Mouse (Mus musculus) megakaryocyte, adult 5-6 weeks (primary cell): ENCODE data around the gene Gm16434. TPM values are rescaled to one million over a fixed set of nuclear protein-coding genes. Genes with fewer than 3 reads are reported as not detected.
"Not testable (repeated sequence)": the region's sequence is repeated elsewhere in the genome, so short reads cannot be mapped to it uniquely, and the experiment has no call there.

Experiments used
- ATAC-seq: 2 replicates; pipeline ENCODE4 v1.8.0; 2016; ENCODE audit warnings: mild to moderate bottlenecking, inconsistent platforms; ENCODE audit not compliant: poor library complexity, severe bottlenecking
- total RNA-seq, 2 experiments: library from RNA; stranded (forward) in 1 of 2; stranded (reverse) in 1 of 2; fragments of 153-499, 151-499 nt in 1 of 2; fragments of 221-1000, 200-1000 nt in 1 of 2; gene quantifications; 2 replicates each; pipeline versions ENCODE4 v1.2.3 to v1.2.4; 2015 to 2017

Gm16434 gene
- not detected in 2 replicates for total RNA-seq (2015)
- not detected in 2 replicates for total RNA-seq (2017)

DNA sequence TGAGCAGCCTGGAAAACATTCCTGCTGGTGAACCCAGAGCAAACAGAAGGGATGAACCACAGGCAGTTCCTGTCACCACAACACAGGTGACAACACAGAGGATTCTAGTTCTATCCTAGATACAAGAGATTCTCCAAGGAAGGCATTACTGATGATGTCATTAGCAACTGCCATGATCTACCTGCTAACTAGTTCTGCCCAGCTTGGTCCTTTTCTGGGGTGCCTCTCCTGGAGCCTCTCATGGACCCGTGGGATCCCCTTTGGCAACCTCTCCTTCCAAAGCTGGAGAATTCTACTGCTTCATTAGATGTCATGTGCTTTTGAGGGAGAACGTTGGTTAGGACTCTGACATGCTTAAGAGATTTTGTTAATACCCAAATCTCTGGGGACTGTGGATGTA is at the start of gene Gm16434:
TSS of gene Gm16434 (minus strand) at position 101 of the 400 bp plus-strand sequence.
- ATAC-seq: not testable (repeated sequence)

DNA sequence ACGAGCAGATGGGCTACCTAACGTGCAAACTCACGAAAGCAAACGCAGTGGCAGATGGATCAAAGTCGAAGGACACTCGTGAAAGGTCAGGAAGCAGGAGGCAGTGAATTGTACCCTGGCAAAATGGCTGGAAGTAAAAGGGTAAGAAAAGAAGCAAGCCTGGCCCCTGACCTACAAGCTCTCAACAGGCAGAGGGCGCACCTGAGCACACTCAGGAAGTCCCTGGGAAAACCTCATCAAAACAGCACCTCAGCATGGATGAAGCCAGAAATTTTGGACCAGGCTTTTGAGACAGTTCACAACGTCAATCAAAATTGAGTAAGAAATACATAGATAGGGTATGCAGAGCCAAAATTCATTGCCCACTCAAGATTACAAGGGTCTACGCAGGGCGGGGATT is 49.2 kb upstream of the Gm16434 start:
- ATAC-seq: not testable (repeated sequence)

DNA sequence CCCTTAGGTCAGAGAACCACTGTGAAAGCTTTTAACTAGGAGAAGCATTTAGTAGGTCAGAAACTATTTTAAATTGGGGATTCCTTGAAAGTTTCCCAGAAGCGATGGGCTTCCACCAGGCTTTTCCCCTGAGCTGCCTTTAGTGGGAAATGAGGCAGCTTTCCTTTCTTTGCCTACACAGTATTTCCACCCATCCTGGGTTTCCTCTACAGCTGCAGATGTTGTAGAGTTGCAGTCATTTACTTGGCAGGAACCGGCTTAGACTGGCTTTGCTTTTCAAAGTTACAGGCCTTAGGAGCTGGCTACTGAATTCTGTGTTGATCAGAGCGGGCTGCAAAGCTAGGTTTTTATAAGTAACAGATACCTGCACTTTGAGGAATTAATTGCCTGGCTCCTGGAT is 5.7 kb upstream of the Gm16434 start:
- not testable (repeated sequence) for ATAC-seq

DNA sequence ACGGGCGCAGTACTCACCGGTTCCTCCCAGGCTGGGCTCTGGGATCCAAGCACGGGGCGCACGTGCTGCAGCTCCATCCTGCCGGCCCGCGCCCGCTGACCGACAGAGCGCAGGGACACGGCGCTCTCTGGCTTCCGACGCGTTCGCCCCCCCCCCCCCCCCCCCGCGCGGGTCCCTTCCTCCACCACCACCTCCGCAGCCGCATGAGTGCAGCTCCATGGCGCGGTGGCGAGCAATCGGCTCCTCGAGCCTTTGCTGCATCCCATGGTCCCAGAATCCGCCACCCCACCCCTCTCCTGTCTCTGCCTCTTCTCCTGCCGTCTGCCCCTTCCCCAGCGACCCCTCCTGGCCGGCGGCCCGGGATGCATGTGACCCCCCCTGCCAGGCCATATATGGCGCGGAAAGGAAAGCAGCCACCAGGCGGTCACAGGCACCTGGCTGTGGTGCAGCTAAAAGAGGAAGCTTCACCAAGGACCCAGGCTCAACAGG is 19.8 kb downstream of the Gm16434 start, which contains the start of gene Gm3512:
TSS of gene Gm3512 (minus strand) at position 51 of the 489 bp plus-strand sequence.
- ATAC-seq: not testable (repeated sequence)

Other genes starting within 250 kb of the Gm16434 start
- not detected in 2 replicates for gene Gm6356, start 220.7 kb downstream of the Gm16434 start, total RNA-seq (2015)
- not detected in 2 replicates for gene Gm6356, start 220.7 kb downstream of the Gm16434 start, total RNA-seq (2017)
- not detected in 2 replicates for gene Gm10406, start 167.1 kb downstream of the Gm16434 start, total RNA-seq (2015)
- not detected in 2 replicates for gene Gm10406, start 167.1 kb downstream of the Gm16434 start, total RNA-seq (2017)
- gene Gm3685, start 149.6 kb downstream of the Gm16434 start, total RNA-seq (2015): not detected in 2 replicates
- gene Gm3685, start 149.6 kb downstream of the Gm16434 start, total RNA-seq (2017): not detected in 2 replicates
- not detected in 2 replicates for gene Gm3696, start 93.9 kb downstream of the Gm16434 start, total RNA-seq (2015)
- gene Gm3696, start 93.9 kb downstream of the Gm16434 start, total RNA-seq (2017): not detected in 2 replicates
- gene Gm6676, start 69.1 kb downstream of the Gm16434 start, total RNA-seq (2015): not detected in 2 replicates
- gene Gm6676, start 69.1 kb downstream of the Gm16434 start, total RNA-seq (2017): not detected in 2 replicates
- 0.20 TPM in 1 of 2 replicates, not detected in the other for gene Gm3512, start 20.0 kb downstream of the Gm16434 start, total RNA-seq (2015)
- not detected in 2 replicates for gene Gm3512, start 20.0 kb downstream of the Gm16434 start, total RNA-seq (2017)
- gene Gm3727, start 70.2 kb upstream of the Gm16434 start, total RNA-seq (2015): not detected in 2 replicates
- not detected in 2 replicates for gene Gm3727, start 70.2 kb upstream of the Gm16434 start, total RNA-seq (2017)
- gene Gm3739, start 120.5 kb upstream of the Gm16434 start, total RNA-seq (2015): not detected in 2 replicates
- not detected in 2 replicates for gene Gm3739, start 120.5 kb upstream of the Gm16434 start, total RNA-seq (2017)
- not detected in 2 replicates for gene Gm5797, start 137.9 kb upstream of the Gm16434 start, total RNA-seq (2015)
- gene Gm5797, start 137.9 kb upstream of the Gm16434 start, total RNA-seq (2017): not detected in 2 replicates
- gene Gm8374, start 170.6 kb upstream of the Gm16434 start, total RNA-seq (2015): not detected in 2 replicates
- gene Gm8374, start 170.6 kb upstream of the Gm16434 start, total RNA-seq (2017): not detected in 2 replicates